Mouse (Mus musculus): ENCODE results near the gene Arhgap21. TPM values are rescaled to one million over a fixed set of nuclear protein-coding genes. Genes with fewer than 3 reads are reported as not detected.

Arhgap21 gene
- total and polyA plus RNA-seq, 2 experiments from 2014 or later = 10.1 to 66.7 TPM

DNA sequence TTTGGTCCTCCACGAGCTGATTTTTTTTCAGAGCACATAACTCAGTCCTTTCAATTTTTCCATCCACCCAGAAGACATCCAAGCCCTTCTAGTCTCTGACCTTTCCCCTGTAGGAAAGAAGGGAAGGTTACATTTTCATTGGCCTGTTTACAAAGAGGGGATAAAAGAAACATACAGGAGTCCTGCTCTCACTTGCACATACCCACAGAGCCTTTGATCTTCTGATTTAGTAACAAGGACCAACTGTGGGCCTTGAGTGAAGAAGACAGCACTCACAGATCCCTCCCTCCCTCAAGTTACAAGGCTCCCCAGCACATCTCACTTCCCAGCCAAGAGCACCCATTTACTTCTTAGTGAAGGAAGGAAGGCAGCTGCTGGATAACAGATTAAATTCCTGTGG is 46.3 kb downstream of the Arhgap21 start:
- DNase-seq (ENCODE audit: low spot score) (no peak), ATAC-seq (ENCODE audit: insufficient read depth, low read depth) (no peak)
- no peak for TF ChIP-seq CTCF (IDR thresholded peaks at IDR 0.05; ENCODE audit: low read depth)
- TF ChIP-seq EP300 (IDR thresholded peaks at IDR 0.05; ENCODE audit: low read depth) = no peak
- Histone ChIP-seq H3K4me1 (ENCODE audit: control insufficient read depth, insufficient read depth) (peaks cover 33% of the 10 kb centered on the region), H3K9me3 (replicated peaks; ENCODE audit: control insufficient read depth, low read length) (no peaks in the 10 kb centered on the region), H3K36me3 (replicated peaks; ENCODE audit: control insufficient read depth, insufficient read depth, low read length) (no peaks in the 10 kb centered on the region), H3K27ac (ENCODE audit: low read depth) (no peak overlapping the region), H3K27me3 (ENCODE audit: control insufficient read depth, insufficient read depth, low read length) (no peaks in the 10 kb centered on the region), H3K4me2 (ENCODE audit: low read depth, low read length) (no peak overlapping the region), H3K4me3 (ENCODE audit: low read depth, low read length) (no peak overlapping the region), H3K9ac (replicated peaks; ENCODE audit: low read depth, low read length) (no peak overlapping the region)
- WGBS = 33% methylated on average over 1 of the region's 1 CpGs

DNA sequence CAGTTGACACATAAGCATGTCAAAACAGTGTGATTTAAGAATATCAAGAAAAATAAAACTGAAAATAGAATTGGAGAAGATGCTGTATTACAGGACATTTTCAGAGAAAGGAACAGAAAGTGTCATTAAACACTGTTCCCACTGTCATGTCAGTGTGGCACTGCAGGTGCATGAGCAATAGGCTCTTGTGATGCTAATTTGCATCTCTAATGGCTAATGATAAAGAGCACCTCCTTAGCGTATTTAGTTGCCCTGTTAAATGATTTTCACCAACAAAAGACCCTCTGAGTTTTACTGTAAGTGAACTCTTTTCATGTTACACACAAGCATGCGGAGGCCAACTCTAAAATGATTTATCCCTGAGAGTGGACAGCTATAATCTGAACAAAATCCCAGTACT is 47.1 kb downstream of the Arhgap21 start:
- WGBS = 88% methylated on average over 2 of the region's 2 CpGs
- TF ChIP-seq CTCF (IDR thresholded peaks at IDR 0.05; ENCODE audit: low read depth) (no peak), EP300 (IDR thresholded peaks at IDR 0.05; ENCODE audit: low read depth) (no peak)

DNA sequence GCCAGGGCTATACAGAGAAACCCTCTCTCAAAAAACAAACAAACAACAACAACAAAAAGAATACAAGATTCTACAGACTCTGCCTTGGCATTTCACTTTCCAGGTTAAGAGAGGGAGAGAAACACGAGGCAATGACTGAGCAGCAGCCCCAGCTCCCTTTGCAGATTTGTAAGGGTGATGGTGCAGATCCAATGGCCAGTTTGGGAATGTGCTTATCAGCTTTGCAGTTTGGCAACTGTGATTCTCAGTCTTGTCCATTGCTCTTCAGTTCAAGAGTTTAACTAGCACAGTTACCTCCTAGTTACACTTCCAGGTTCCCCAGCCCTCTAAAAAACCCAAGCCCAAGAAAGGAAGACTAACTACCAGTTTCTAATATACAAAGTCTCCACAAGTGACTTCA is 47.7 kb downstream of the Arhgap21 start:
- H3K4me3 ChIP-seq (ENCODE audit: low read depth, low read length) = no peak overlapping the region
- no peak overlapping the region for H3K4me2 ChIP-seq (ENCODE audit: low read depth, low read length)
- 48% methylated on average over 1 of the region's 1 CpGs for WGBS
- H3K9ac ChIP-seq (replicated peaks; ENCODE audit: low read depth, low read length) = no peak overlapping the region
- peaks cover 27% of the 10 kb centered on the region for H3K4me1 ChIP-seq (ENCODE audit: control insufficient read depth, insufficient read depth)
- H3K27me3 ChIP-seq (ENCODE audit: control insufficient read depth, insufficient read depth, low read length) = no peaks in the 10 kb centered on the region
- H3K9me3 ChIP-seq (replicated peaks; ENCODE audit: control insufficient read depth, low read length) = no peaks in the 10 kb centered on the region
- ATAC-seq (ENCODE audit: insufficient read depth, low read depth) (no peak), DNase-seq (ENCODE audit: low spot score) (no peak)
- H3K27ac ChIP-seq (ENCODE audit: low read depth) = no peak overlapping the region
- TF ChIP-seq CTCF (IDR thresholded peaks at IDR 0.05; ENCODE audit: low read depth) = no peak
- TF ChIP-seq EP300 (IDR thresholded peaks at IDR 0.05; ENCODE audit: low read depth) = no peak
- H3K36me3 ChIP-seq (replicated peaks; ENCODE audit: control insufficient read depth, insufficient read depth, low read length) = no peaks in the 10 kb centered on the region

More for the DNA sequence above, 47.1 kb downstream of the Arhgap21 start:
- Histone ChIP-seq H3K9me3 (replicated peaks; ENCODE audit: control insufficient read depth, low read length) (no peaks in the 10 kb centered on the region), H3K9ac (replicated peaks; ENCODE audit: low read depth, low read length) (no peak overlapping the region), H3K4me3 (ENCODE audit: low read depth, low read length) (no peak overlapping the region), H3K4me1 (ENCODE audit: control insufficient read depth, insufficient read depth) (peaks cover 33% of the 10 kb centered on the region), H3K4me2 (ENCODE audit: low read depth, low read length) (no peak overlapping the region), H3K36me3 (replicated peaks; ENCODE audit: control insufficient read depth, insufficient read depth, low read length) (no peaks in the 10 kb centered on the region), H3K27ac (ENCODE audit: low read depth) (no peak overlapping the region), H3K27me3 (ENCODE audit: control insufficient read depth, insufficient read depth, low read length) (no peaks in the 10 kb centered on the region)
- ATAC-seq (ENCODE audit: insufficient read depth, low read depth) = no peak
- no peak for DNase-seq (ENCODE audit: low spot score)

DNA sequence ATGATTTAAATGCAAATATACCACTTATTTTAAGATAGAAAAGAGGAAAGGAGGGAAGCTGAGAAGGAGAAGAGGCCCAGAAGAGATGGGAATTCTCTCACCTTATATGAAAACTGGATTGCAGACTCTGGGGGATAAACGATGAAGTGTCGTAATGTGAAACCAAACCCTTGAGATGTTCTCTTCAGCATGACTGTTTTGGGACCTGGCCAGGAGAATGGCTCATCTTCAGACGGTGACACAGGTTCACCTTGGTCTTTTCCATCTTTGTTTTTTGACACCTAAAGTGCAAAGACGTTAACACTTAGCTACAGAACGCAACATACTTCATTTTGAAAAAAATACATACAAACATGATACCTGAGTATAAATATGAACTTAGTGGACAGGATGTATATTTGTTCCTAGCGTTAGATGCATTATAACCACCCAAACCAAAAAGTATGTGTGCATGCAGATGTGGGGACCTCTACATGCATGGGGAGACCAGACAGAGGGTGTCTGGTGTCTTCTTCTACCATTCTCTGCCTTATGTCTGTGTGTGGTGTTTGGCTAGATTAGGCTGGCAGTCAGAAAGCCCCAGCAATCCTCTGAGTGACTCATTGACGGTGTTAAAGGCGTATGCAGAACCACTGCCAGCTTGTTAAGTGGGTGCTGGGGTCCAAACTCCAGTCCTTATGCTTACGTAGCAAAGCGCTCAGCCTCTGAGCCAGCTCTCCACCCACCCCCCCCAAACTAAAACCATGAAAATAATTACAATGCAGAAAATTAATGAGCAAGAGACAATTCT is 54.0 kb downstream of the Arhgap21 start:
- WGBS = 78% methylated on average over 10 of the region's 10 CpGs
- no peak for DNase-seq (ENCODE audit: low spot score)
- Histone ChIP-seq H3K36me3 (replicated peaks; ENCODE audit: control insufficient read depth, insufficient read depth, low read length) (peaks cover 15% of the 10 kb centered on the region), H3K9me3 (replicated peaks; ENCODE audit: control insufficient read depth, low read length) (no peaks in the 10 kb centered on the region), H3K9ac (replicated peaks; ENCODE audit: low read depth, low read length) (no peak overlapping the region), H3K4me1 (ENCODE audit: control insufficient read depth, insufficient read depth) (peaks cover 2% of the 10 kb centered on the region; the same call in 1 of the 2 replicates), H3K27me3 (ENCODE audit: control insufficient read depth, insufficient read depth, low read length) (no peaks in the 10 kb centered on the region), H3K4me2 (ENCODE audit: low read depth, low read length) (no peak overlapping the region), H3K27ac (ENCODE audit: low read depth) (no peak overlapping the region), H3K4me3 (ENCODE audit: low read depth, low read length) (no peak overlapping the region)
- no peak for TF ChIP-seq EP300 (IDR thresholded peaks at IDR 0.05; ENCODE audit: low read depth)
- ATAC-seq (ENCODE audit: insufficient read depth, low read depth) = no peak

DNA sequence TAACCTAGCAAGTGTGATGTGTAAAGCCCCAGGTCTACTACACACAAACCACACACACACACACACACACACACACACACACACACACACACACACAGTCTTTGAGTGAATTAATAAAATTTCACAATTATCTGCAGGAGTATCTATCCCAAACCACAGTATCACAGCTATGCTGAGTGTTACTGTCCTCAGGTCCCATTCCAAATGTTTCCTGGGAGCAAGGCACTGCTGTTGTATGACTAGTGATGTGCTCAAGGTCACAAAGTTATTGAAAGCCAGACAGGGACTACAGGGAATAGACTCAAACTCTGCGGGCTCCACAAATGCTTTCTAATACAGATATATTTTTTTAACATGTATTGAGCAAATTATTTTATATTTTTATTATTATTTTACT is 55.7 kb downstream of the Arhgap21 start:
- H3K4me3 ChIP-seq (ENCODE audit: low read depth, low read length) = no peak overlapping the region
- peak overlapping the region; percentile 38; the same call in 1 of the 2 replicates for H3K27ac ChIP-seq (ENCODE audit: low read depth)
- peaks cover 15% of the 10 kb centered on the region for H3K36me3 ChIP-seq (replicated peaks; ENCODE audit: control insufficient read depth, insufficient read depth, low read length)
- H3K9me3 ChIP-seq (replicated peaks; ENCODE audit: control insufficient read depth, low read length) = no peaks in the 10 kb centered on the region
- TF ChIP-seq CTCF (IDR thresholded peaks at IDR 0.05; ENCODE audit: low read depth) (no peak), EP300 (IDR thresholded peaks at IDR 0.05; ENCODE audit: low read depth) (no peak)
- DNase-seq (ENCODE audit: low spot score) (no peak), ATAC-seq (ENCODE audit: insufficient read depth, low read depth) (no peak)
- peaks cover 15% of the 10 kb centered on the region for H3K4me1 ChIP-seq (ENCODE audit: control insufficient read depth, insufficient read depth)
- H3K27me3 ChIP-seq (ENCODE audit: control insufficient read depth, insufficient read depth, low read length) = no peaks in the 10 kb centered on the region
- no peak overlapping the region for H3K9ac ChIP-seq (replicated peaks; ENCODE audit: low read depth, low read length)
- WGBS = 64% methylated on average over 1 of the region's 1 CpGs
- H3K4me2 ChIP-seq (ENCODE audit: low read depth, low read length) = no peak overlapping the region
